Mouse (Mus musculus): ENCODE measurements around the gene Eef1a1.
"Not testable (repeated sequence)": the region's sequence is repeated elsewhere in the genome, so short reads cannot be mapped to it uniquely, and the experiment has no call there.

The Eef1a1 gene

DNA sequence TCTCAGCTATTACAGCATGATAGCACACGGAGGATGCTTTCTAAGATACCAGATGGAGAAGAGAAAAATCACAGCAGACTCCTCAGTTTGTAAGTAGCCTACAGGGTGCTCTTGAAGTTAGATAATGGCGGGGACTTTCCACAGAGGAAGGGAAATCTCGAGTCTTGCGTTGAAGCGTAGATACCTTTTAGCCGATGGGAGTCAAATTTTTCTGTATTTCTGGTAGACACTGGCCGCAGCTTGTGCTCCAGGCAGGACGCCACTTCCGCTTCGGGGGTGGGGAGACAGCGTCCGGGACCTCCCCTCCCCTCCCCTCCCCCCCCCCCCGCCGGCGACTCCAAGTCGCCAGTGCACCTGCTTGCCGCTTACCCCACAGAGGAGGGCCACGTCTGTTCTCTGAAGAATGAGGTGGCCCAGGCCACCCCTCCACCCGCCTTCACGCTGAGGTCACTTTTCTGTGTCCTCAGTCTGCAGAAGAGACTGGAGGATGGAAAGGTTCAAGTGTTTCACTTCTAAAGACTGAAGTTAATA is at the start of gene Eef1a1:
Gene Eef1a1 (minus strand): TSS at position 262 of the 531 bp plus-strand sequence.
- peak; percentile 75 to 90 for DNase-seq (ENCODE audit: inconsistent age in 2 of 2, low spot score in 1 of 2)

DNA sequence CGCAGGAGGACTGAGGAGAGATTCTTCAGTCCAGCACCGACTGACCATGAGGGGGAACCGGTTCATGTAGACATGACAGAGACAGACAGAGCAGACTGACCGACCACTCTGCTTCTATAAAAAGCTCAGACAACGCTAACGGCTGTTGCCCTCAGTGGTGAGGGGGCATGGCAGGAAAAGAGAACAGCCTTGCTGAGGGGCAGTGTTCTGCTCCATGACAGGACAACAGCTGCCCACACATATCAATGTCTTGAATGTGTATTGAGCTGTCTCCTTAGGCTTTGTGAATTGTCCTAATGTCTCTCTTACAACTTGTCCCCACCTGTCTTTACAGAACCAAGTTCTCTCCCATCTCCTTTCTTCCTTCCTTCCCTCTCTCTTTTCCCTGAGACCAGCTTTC is 49.5 kb upstream of the Eef1a1 start:
- DNase-seq (ENCODE audit: inconsistent age in 2 of 2, low spot score in 1 of 2) = no peak

DNA sequence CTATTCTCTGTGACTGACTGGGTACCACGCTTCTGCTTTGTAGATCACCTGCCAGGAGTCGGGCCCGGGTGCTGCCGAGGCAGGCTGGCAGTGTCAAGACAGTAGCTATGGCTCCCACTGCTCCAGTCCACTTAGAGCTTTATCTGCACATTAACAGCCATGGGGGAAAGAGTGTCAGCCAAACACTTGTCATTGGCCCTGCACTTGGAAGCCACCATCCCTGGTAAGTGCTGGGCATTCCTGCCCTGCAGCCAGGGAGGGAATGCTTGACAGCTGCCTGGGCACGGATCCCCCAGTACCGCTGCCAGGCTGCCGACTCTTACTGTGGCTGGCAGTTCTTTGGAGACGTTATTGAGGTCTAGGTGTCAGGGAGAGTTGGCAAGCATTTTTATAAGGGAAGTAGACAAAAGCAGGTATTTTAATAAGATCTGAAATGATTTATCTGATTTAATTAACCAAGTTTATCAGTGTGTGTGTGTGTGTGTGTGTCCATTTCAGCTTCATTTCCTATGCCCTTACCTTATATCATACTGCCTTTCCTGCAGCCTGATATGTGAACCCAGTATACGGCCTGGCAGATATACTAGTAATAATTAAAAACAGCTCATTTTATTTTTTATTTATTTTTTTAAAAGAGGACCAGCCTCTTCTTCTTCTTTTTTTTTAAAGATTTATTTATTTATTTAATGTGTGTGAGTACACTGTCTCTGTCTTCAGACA is 48.4 kb upstream of the Eef1a1 start:
- peak in 1 of 2 experiments; percentile 24 for DNase-seq (ENCODE audit: inconsistent age in 2 of 2, low spot score in 1 of 2)

DNA sequence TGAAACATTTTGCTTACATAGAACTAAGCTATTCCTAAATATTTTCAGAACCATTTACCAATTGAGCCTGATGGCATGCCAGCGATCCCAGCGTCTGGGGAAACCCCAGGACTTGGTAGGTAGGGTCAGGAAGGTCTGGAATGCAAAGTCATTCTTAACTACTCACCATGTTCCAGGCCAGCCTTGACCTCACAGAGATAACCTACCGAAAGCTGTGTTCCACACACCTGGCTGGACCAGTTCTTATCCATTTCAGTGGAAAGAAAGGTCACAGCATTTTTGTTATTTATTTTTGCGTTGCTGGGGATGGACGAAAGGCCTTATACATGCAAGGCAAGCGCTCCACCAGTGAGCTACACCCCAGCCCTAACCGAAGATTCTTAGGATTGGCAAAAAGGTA is 45.7 kb upstream of the Eef1a1 start:
- peak in 1 of 2 experiments; percentile 16 for DNase-seq (ENCODE audit: inconsistent age in 2 of 2, low spot score in 1 of 2)

DNA sequence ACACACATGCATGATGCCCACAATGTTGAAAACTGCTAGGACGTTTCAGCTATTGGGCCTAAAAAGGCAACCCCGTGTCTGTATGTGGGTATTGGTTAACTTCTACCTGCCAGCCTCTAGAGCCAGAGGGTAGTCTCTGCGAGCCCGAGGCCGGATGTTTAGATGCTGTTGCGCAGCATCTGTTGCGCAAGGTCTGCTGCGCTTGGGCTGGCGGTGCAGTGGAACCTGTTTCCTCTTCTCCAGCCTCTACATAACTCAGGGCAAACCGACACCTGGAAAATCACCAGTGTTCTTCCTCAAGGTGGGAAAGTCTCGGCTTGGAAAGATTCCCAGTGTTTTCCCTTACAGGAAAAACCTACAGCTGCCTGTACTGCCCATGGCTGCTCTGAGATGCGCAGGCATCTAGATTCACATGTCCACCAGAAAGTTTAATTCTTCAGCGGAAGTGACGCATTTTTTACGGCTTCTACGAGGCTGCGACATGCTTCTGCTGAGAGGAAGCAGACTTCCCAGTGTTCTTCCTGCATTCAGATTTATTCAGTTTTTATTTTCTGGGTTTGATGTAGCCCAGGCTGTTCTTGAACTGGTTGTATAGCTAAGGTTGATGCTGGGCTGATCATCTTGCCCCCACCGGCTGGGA is 44.5 kb upstream of the Eef1a1 start:
- peak in 1 of 2 experiments; percentile 52 for DNase-seq (ENCODE audit: inconsistent age in 2 of 2, low spot score in 1 of 2)

DNA sequence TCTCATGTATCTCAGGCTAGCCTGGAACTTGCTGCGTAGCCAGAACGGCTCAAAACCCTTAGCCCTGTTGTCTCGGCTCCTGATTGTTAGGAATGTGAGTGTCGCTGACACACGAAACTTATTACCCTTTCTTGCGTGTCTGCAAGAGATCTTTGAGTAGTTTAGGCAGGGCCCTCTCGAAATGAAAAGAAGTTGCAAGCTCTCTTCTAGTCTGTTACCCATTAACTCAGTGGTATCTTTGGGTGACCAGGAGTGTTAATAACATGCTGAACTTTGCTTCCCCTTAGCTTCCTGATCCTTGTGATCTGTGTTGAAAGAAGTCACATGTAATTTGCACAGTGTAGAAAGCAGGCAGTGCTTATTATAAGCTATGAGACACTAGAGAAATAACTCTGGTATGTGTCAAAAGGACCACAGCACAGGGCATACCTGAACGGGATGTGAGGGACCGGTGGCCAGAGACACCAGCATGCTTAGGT is 43.4 kb upstream of the Eef1a1 start:
- peak in 1 of 2 experiments; percentile 22 for DNase-seq (ENCODE audit: inconsistent age in 2 of 2, low spot score in 1 of 2)

DNA sequence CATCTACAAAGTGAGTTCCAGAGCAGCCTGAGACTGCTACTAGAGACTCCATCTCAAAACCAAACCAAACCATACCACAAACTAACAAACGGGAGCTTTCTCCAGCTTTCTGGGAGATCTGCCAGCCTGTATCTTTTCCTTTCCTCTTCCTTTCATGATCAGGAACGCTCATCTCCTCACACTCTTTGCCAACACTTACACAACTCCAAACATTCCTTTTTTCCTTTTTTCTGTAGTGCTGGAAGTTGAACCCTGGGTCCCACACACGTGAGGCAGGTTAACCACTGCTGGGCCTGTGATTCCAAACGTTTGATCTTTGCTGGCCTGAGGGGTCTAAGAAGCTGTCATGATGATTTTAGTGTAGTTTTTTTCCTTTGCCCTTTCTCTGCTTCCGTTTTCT is 42.9 kb upstream of the Eef1a1 start:
- DNase-seq (ENCODE audit: inconsistent age in 2 of 2, low spot score in 1 of 2) = peak in 1 of 2 experiments; percentile 22

DNA sequence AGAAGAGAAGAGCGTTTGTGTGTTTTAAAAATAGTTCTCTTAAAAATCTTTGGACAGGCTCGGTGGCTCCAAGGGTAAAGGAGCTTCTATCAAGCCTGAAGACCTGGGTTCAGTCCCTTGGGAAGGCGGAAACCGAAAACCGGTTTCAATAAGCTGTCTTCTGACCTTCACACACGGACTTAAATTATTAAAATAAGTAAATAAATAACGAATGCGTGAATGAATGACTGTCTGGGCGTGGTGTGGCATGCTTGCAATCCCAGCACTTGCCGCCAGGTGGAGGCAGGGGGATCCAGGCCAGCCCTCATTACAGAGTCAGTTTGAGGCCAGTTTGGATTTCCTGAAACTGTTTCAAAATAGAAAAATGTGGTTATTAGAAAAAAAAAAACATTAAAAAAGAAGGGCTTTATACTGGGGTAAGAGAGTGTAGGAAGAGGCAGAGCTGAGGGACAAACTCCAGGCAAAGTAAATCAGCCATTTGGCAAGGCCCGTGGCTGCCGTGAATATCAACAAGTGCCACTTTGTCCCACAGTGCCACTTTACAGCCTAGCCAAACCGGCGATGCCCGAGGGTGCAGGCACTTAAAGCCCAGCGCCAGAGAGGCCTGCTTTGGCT is 38.9 kb upstream of the Eef1a1 start:
- peak; percentile 83 to 96 for DNase-seq (ENCODE audit: inconsistent age in 2 of 2, low spot score in 1 of 2)

DNA sequence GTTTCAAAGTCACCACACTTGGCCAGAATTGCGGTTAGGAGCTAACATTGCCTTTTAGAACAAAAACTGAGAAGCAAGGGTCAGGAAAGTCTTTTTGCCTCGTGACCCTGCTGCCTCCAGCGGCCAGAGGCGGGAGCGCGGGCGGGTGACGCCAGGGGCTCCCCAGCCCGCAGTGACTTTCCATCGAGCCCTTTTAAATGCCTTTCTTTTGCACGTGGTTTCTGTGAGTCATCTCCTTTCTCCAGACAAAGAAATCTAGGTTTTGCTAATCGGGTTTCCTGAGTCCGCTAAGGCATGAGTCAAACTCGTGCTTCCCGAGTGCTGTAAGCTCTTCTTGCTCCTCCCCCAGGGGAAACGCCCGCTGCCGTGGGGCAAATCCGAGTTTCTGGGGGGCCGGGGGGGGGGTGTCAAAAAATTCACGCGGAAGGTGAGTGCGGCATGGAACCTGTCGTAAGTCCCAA is 38.4 kb upstream of the Eef1a1 start:
- peak; percentile 90 to 96 for DNase-seq (ENCODE audit: inconsistent age in 2 of 2, low spot score in 1 of 2)

DNA sequence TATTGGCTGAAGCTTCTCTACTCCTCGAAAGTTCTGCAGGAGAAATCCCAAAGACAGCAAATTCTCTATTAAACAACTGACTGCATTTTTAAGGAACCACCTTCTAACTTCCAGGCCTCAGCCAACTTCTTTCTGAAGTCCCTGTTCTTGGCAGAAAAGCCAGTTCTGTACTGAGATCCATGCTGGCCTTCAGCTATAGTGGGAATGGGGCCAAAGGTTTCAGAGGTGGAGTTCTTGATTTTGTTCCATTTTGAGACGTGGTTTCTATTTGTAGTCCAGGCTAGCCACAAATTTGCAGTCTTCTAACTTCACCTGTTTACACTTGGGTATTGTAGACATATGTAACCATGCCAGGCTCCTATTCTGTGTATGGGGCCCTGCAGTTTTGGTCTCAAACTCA is 37.3 kb upstream of the Eef1a1 start:
- peak; percentile 46 to 76 for DNase-seq (ENCODE audit: inconsistent age in 2 of 2, low spot score in 1 of 2)

DNA sequence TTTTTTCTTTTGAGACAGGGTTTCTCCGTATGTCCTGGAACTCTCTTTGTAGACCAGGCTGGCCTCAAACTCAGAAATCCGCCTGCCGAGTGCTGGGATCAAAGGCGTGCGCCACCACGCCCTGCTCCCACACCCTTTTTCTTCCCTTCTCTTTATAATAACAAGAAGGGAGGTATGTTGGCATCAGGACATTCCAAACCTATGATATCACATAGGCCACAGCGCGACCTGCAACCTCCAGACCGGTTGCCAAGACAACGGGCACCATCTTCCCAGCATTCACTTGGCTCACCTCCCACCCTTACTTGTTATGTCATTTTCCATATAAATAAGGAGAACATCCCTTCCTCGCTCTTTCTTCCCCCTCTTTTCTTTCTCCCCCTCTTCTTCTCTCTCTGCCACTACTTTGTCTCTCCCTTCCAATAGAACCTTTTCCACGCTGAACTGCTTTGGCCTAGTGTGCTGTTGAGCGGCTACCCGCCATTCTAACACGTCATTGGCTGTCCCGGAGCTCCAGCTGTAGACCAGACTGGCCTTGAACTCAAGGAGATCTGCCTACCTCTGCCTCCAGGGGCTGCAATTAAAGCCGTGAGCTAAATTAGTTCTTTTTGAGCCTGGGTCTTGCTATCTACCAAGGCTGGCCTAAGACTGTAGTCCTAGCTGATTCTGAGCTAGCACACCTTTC is 36.6 kb upstream of the Eef1a1 start:
- peak; percentile 26 to 39 for DNase-seq (ENCODE audit: inconsistent age in 2 of 2, low spot score in 1 of 2)

DNA sequence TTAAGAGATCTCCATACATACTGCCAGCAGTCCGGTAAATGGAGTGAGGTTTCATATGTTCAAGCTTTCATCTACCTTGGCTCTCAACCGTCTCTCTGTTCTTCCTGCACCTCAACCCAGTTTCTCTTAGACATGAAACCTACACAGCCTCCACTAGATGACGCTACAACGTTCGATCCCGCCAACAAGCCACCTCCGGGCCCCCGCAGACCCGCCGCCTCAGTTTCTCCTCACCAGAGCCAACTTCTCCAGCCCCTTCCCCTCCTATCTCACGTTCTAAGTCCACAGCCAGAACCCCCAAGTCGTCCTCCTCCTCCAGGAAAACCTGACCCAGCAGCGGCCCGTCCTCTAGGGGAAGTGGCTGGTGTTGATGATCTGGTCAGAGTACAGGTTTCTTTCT is 32.7 kb upstream of the Eef1a1 start:
- peak; percentile 42 to 83 for DNase-seq (ENCODE audit: inconsistent age in 2 of 2, low spot score in 1 of 2)

DNA sequence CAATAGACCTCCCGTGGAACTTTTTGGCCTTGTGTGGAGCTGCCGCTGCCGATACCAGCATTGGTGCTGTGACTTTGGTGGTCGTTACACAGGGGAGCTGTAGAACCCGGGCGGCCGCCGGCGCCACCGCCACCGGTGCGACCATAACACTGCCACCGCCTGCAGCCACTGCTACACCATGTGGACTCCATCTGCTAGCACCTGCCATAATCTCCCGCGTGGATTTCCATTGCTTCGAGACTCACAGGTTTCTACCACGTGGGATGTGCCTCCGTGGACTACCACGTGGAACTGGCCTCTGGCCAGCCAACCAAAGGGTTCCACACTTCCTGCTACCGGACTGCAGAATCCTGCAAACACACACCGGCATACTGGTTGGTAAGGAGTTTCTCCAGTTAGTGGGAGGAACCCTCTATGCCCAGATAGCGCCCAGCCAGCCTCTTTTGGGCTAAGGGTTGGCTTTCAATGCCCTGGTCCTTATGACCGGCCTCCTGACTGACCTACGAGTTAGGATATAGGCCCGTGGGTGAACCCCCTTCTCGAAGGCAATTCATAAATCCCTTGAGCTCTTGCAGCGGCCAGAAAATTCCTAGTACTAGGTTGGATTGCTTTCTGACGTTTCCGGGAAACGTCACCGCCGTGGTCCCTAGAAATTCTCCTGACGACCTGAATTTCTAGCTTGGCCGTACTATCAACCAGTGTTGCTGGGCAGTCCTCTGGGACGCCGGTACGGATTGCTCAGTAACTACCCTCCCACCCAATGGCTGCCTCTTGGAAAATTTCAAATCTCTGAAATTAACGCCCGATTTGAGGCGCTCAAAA is 32.0 kb upstream of the Eef1a1 start:
- peak; percentile 67 to 87 for DNase-seq (ENCODE audit: inconsistent age in 2 of 2, low spot score in 1 of 2)

DNA sequence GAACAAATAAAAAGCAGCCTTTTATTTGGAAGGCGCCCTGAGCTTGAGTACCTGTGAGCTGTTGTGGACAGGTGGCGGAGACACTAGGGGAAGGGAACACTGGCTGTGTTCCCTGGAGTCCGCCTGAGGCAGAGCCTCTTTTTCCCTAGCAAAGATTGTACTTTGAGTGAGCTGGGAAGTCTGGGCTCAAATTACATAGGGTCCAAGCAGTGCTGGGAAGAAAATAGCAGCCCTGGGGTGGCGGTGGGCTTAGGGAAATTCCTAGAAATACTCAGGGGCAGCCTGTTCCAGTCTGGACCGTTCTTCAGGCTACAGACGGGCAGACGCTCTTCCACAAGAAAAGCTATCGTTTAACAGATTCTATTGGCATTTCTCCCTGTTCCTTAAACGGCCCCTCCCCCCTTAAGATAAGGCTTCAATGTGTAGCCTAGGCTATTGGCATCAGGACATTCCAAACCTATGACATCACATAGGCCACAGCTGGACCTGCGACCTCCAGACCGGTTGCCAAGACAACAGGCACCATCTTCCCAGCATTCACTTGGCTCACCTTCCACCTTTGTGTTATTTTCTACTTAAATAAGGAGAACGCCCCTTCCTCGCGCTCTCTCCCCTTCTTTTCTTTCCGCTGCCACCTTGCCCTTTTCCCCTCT is 31.3 kb upstream of the Eef1a1 start:
- DNase-seq (ENCODE audit: inconsistent age in 2 of 2, low spot score in 1 of 2) = peak; percentile 64 to 85

DNA sequence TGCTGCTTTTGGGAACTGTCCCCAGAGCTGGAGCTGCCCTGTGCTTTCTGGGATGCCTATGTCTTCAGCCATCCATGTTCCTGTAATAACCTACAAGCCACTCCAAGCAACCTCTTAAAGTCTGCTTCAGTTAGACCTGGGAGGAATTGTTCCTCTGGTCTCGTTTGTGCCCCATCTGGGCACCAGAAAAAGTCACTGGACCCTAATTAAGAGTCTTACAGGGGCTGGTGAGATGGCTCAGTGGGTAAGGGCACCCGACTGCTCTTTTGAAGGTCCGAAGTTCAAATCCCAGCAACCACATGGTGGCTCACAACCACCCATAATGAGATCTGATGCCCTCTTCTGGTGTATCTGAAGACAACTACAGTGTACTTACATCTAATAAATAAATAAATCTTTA is 28.3 kb upstream of the Eef1a1 start:
- not testable (repeated sequence) for DNase-seq (ENCODE audit: inconsistent age in 2 of 2, low spot score in 1 of 2)

DNA sequence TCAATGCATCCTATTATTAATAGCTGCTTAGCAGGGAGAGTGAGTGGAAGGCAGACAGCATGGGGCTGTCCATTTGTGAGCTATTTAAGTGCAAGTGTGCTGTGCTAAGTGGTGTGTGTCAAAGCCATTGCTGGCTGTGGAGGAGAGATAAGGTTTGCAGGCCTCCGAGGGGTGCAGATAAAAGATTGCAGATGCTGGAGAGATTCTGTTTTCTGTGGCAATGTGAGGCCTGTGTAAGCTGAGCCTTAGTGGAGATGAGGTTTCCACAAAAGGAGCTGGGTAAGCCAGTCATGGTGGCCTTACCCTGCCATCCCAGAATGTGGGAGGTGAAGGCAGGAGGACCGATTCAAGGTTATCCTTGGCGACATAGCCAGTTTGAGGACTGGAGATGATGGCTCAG is 27.2 kb upstream of the Eef1a1 start:
- no peak for DNase-seq (ENCODE audit: inconsistent age in 2 of 2, low spot score in 1 of 2)

DNA sequence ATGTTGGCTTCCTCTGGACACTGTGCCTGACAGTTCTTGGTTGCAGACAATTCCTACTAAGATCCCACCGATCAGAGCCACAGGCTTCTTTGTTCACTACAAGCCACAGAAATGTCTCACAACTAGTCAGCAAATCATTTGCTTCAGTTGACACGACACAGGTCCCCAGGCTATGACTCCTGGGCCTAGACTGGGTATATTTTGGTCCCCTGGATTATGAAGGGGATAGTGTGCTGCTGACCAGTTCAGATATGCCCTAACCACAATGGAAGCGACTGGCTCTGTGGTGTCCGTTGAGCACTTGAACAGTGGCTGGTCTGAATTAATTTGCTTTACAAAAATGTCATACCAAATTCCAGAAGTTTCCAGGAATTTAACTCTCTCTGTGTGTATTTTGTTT is 25.7 kb upstream of the Eef1a1 start:
- no peak for DNase-seq (ENCODE audit: inconsistent age in 2 of 2, low spot score in 1 of 2)

DNA sequence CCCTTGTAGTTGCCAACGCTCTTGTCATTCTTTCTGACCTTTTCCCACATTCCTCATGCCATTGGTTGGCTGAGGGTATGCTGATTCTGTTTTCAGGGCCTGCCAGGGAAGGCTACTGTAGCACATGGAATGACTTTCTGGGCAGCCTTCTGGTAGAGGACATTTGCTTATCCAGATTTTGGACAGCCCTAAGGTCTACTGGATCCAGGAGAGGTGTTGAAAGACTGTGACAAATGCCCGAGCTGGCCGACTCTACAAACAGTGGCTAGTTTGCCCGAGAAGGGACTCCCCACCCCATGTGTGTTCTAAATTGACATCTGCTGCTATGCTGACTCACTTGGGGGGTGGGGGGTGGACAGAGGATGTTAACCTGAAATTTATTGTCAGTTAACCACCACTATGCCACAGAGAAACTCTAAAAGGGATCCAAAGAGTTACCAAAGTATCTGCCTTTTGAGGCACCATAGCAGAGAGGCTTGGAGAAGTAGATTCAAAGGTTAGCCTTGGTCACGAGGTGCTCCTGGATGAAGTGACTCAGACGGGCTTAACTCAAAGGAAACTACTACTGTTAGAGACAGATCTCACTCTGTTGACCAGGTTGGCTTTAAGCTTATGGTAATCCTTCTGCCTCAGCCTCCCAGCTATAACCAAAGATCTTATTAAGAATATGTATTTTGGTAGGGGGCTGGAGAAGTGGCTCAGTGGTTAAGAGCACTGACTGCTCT is 25.0 kb upstream of the Eef1a1 start:
- peak; percentile 23 to 81 for DNase-seq (ENCODE audit: inconsistent age in 2 of 2, low spot score in 1 of 2)

DNA sequence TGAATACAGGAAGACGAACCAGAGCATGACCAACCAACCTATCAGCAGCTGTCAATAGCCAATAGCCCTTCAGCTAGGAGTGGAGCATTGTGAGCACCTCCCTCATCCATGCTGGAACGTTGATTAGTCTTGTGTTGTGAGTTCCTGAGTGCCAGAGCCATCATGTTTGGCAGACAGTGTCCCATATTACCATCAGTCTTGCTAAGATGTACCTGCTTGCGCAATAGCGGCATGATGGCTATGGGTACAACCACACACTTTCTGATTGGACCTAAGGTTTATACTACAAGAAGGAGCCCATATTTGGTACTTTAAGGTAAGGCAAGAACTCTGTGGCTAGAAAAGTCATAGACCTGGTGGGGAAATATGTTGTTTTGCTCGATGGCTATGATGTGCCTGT is 22.8 kb upstream of the Eef1a1 start:
- DNase-seq (ENCODE audit: inconsistent age in 2 of 2, low spot score in 1 of 2) = no peak
